Mouse (Mus musculus) E14TG2a.4 (cell line): Measurements from ENCODE around the gene Nedd9.

ENCODE experiments used
- H3K27me3 ChIP-seq: 2 replicates; pipeline ENCODE4 v1.6.1; 2014; ENCODE audit warnings: low read length, control low read depth; ENCODE audit not compliant: insufficient read depth
- H3K36me3 ChIP-seq: 2 replicates; pipeline ENCODE4 v1.6.1; 2014; ENCODE audit warnings: low read length, control low read depth; ENCODE audit not compliant: insufficient read depth
- H3K4me1 ChIP-seq: replicated peaks from 2 replicates; pipeline ENCODE4 v1.6.1; 2014; ENCODE audit warnings: low read depth, low read length, control low read depth
- H3K4me3 ChIP-seq: replicated peaks from 2 replicates; pipeline ENCODE4 v1.5.1; 2014; ENCODE audit warnings: mild to moderate bottlenecking, low read length
- H3K9me3 ChIP-seq: 2 replicates; pipeline ENCODE4 v1.6.1; 2014; ENCODE audit warnings: low read length, control low read depth
- CTCF ChIP-seq: conservative IDR thresholded peaks from 2 replicates; pipeline ENCODE4 v1.5.1; 2014; ENCODE audit warnings: low read length
- NANOG ChIP-seq: IDR thresholded peaks from 2 replicates; pipeline ENCODE4 v1.6.1; 2014; ENCODE audit warnings: borderline replicate concordance, low read length, mixed read lengths
- POU5F1 ChIP-seq: IDR thresholded peaks from 2 replicates; pipeline ENCODE4 v1.6.1; 2014; ENCODE audit warnings: low read length, borderline replicate concordance

The Nedd9 gene

GRCm38 (mm10) chr13:41456292-41457029 is 30.7 kb downstream of the Nedd9 start:
- no peak for TF ChIP-seq NANOG
- no peaks in the 10 kb centered on the region for H3K36me3 ChIP-seq
- H3K9me3 ChIP-seq, result no peaks in the 10 kb centered on the region
- H3K4me1 ChIP-seq, result peaks cover 30% of the 10 kb centered on the region
- no peak overlapping the region for H3K4me3 ChIP-seq
- 0 out of 2 replicates have a peak, but pooled peaks cover 2% of the 10 kb centered on the region for H3K27me3 ChIP-seq

GRCm38 (mm10) chr13:41453227-41454193 is 33.7 kb downstream of the Nedd9 start:
- Histone ChIP-seq H3K4me3 (no peak overlapping the region), H3K27me3 (no peaks in the 10 kb centered on the region), H3K4me1 (peaks cover 19% of the 10 kb centered on the region), H3K9me3 (no peaks in the 10 kb centered on the region), H3K36me3 (no peaks in the 10 kb centered on the region)
- no peak for TF ChIP-seq CTCF
- TF ChIP-seq NANOG, result no peak
- no peak for TF ChIP-seq POU5F1

DNA sequence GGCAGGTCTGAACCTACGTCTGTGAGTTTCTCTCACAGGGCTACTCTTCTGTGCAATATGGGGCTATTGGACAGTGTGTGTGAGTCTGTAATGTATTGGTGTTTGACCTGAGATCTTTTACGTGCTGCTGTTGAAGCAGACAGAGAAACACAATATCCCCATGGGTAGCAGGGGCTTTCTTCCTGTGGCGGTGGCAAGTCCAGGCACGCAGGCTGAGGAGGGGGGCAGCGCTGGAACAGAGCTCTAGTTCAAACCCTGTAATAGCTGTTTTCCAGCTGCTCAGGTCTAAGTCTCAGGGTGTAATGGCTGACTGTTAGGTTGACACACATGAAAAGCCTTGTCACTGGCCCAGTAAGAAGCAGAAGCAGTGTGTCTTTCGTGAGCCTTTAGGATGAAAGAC is 36.3 kb downstream of the Nedd9 start:
- H3K27me3 ChIP-seq, result no peaks in the 10 kb centered on the region
- no peaks in the 10 kb centered on the region for H3K9me3 ChIP-seq
- no peaks in the 10 kb centered on the region for H3K36me3 ChIP-seq
- no peak overlapping the region for H3K4me3 ChIP-seq
- TF ChIP-seq POU5F1 (no peak), NANOG (no peak), CTCF (no peak)
- H3K4me1 ChIP-seq, result no peaks in the 10 kb centered on the region

DNA sequence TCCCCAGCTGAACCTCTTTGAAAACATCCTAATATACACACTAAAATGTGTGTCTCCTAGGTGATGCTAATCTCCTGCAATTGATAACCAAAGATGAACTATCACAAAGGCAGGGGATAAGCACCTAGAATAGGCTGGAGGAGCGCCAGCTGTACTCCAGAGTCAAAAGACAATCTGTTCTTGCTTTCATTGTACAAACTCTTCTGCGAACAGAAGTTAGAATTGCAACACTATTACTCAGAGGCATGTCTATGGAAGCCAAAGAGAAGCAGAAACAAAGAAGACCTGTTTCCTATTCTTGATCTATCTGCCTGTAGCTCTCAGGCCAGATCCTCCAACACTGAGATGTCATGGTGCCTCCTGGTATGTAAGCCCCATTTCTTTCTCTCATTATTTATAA is 38.0 kb downstream of the Nedd9 start:
- no peak overlapping the region for H3K4me3 ChIP-seq
- no peaks in the 10 kb centered on the region for H3K27me3 ChIP-seq
- H3K36me3 ChIP-seq, result no peaks in the 10 kb centered on the region
- H3K4me1 ChIP-seq, result no peaks in the 10 kb centered on the region
- no peak for TF ChIP-seq NANOG
- TF ChIP-seq CTCF, result no peak
- TF ChIP-seq POU5F1, result no peak
- H3K9me3 ChIP-seq, result no peaks in the 10 kb centered on the region

DNA sequence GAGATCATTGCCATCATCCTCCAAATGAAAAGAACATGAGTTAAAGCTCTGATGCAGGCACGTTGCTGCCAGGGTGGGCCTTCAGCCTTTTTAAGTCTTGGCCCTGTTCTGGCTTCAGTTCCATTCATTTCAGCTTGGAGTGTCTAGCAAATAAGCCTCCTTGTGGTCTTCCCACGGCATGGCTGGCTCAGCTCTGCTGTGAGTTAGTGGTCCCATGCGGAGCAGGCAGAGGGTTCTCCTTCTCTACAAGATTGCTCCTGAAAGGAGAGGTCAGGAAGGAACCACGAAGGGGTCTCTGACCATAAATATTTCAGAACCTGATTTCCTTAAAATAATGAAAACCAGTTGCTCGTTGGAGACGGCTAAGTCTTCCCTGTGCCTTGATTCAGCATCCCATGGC is 40.0 kb downstream of the Nedd9 start:
- TF ChIP-seq CTCF (no peak), NANOG (no peak), POU5F1 (no peak)

DNA sequence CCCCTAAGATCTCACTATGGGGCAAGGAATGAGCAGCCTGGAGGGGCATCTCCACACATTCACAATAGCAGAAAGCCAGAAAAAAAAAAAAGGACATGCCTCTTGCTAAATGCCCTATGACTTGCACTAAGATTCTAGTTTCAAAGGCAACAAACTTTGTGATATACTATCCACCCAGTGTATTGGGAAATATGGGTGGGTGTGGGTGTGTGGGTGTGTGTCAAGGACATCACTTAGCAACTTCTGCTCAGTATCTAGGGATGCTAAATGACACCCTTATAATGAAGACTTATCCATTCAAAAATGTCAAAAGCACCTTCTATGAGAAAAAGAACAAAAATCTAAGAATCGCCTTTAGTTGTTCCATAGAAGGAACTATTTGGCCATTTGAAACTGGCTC is 40.6 kb downstream of the Nedd9 start:
- H3K36me3 ChIP-seq, result no peaks in the 10 kb centered on the region
- no peaks in the 10 kb centered on the region for H3K9me3 ChIP-seq

More for the DNA sequence above, 40.0 kb downstream of the Nedd9 start:
- Histone ChIP-seq H3K36me3 (no peaks in the 10 kb centered on the region), H3K4me3 (no peak overlapping the region), H3K27me3 (no peaks in the 10 kb centered on the region), H3K4me1 (no peaks in the 10 kb centered on the region), H3K9me3 (no peaks in the 10 kb centered on the region)

DNA sequence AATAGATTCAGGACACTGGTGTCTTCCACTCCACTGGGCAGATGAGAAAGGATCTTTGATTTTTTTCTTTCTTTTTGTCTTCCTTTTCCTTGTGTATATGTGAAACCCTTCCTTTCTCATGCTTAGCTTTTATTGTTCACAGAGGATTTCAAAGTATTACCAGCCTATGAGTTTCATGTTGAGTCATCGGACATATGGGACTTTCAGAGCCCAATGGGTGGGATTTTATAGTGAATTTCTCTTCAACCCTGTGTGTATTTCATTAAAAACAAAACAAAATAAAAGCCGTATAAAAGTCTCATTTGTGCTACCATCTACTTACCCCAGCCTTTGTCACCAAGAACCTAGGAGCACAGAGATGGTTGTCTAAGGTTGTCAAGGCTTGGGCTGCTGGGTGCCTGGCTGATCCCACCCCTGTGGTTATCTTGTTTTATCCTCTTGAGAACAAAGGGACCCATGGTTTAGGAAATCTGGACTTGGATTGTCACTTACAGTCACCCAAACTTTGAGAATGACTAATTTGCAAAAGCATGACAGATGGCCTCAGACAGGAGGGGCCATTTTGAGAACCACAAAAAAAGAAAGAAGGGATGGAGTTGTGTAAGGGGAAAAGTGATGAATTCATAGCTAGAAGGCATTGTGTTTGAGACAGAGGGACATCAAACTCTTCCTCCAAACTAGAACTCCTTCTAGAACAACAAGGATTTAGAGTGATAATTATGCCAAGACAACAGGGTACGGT is 41.9 kb downstream of the Nedd9 start:
- Histone ChIP-seq H3K4me1 (no peaks in the 10 kb centered on the region), H3K4me3 (no peak overlapping the region), H3K36me3 (no peaks in the 10 kb centered on the region), H3K9me3 (no peaks in the 10 kb centered on the region), H3K27me3 (no peaks in the 10 kb centered on the region)
- TF ChIP-seq NANOG, result no peak
- no peak for TF ChIP-seq CTCF
- no peak for TF ChIP-seq POU5F1

More for the DNA sequence above, 40.6 kb downstream of the Nedd9 start:
- TF ChIP-seq CTCF (no peak), POU5F1 (no peak), NANOG (no peak)
- Histone ChIP-seq H3K4me3 (no peak overlapping the region), H3K4me1 (no peaks in the 10 kb centered on the region), H3K27me3 (no peaks in the 10 kb centered on the region)

GRCm38 (mm10) chr13:41444230-41444629 is 42.9 kb downstream of the Nedd9 start:
- Histone ChIP-seq H3K4me1 (no peaks in the 10 kb centered on the region), H3K9me3 (no peaks in the 10 kb centered on the region), H3K4me3 (no peak overlapping the region), H3K36me3 (no peaks in the 10 kb centered on the region), H3K27me3 (no peaks in the 10 kb centered on the region)
- TF ChIP-seq POU5F1 (no peak), CTCF (no peak), NANOG (no peak)
